Mouse (Mus musculus) olfactory bulb, adult 2 months (tissue): ENCODE results near the gene Tfap4.

Experiments used
- CTCF ChIP-seq: fragments of 200-500 bp; IDR thresholded peaks from 2 replicates; pipeline ENCODE4 v1.5.1; 2012; ENCODE audit warnings: low read depth, mild to moderate bottlenecking, low read length, moderate library complexity; ENCODE audit not compliant: insufficient read depth
- POLR2A ChIP-seq: fragments of 200-500 bp; IDR thresholded peaks from 2 replicates; pipeline ENCODE4 v1.6.1; 2012; ENCODE audit warnings: mild to moderate bottlenecking, low read depth, low read length, moderate library complexity; ENCODE audit not compliant: insufficient read depth

DNA sequence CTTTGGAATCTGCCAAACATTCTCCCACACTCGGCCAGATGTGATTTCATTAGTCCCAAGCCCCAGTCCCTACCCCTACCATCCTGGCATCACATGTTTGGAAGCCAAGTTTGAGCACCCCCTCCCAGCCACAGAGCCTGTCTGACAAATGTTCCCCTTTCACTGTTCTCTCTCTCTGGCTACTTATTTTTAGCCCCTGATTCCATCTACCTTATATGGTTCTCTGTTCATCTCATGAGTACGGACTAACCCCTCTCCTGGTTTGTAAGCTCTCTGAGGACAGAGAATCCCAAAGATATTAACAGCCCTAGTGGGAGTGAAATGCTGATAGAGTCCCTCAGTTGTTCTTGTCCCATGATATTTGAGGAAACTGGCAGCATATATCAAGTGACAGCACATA is 48.3 kb downstream of the Tfap4 start:
- TF ChIP-seq CTCF (no peak), POLR2A (no peak)
